In the genomic region with DNA sequence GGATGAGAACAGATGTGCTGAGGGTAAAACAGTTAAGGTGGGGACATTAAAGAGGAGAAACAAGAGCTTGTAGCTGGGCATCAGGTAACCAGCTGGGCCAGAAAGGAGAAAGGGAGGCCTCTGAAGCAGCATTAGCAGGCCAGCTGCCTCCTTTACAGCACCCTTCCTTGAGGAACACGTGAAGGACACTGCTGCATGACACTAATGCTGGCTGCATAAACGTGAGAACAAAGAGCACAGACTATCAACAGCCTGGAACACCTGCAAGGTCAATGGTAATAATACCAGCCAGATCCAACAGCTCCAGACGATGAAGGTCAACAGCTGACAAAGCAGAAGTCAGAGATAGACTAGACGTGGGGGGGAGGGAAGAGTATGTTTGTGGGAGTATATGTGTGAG, we compare ENCODE assay signal across 30 mouse cellular contexts. TPM values are rescaled to one million over a fixed set of nuclear protein-coding genes. Genes with fewer than 3 reads are reported as not detected.
DNase-seq lines count a peak whose midpoint lies in the region; ATAC-seq and TF ChIP-seq lines count a peak whose summit lies in the region.
"Had no signal": no experiment of that assay in that cellular context is flagged by ENCODE, and none has a peak within 500 bp of the region (broad histone marks: within the 10 kb centered on the region; RNA-seq: fewer than 3 reads in every experiment).

No protein-coding gene starts in this region.

- no peaks in the 10 kb centered on the region for H3K27me3 ChIP-seq in midbrain, embryonic 11.5 days (ENCODE audit: control insufficient read depth, insufficient read depth, low read length)
- no peaks in the 10 kb centered on the region for H3K27me3 ChIP-seq in midbrain, embryonic 15.5 days (replicated peaks)
- no peaks in the 10 kb centered on the region for H3K27me3 ChIP-seq in stomach, embryonic 16.5 days (ENCODE audit: control insufficient read depth, insufficient read depth, low read length)
- H3K27me3 ChIP-seq in heart, embryonic 12.5 days (replicated peaks), result no peaks in the 10 kb centered on the region
- H3K27me3 ChIP-seq: embryonic facial prominence, embryonic 12.5 days; limb, embryonic 12.5 days; lung, embryonic 15.5 days; neural tube, embryonic 13.5 days had no signal

- H3K36me3 ChIP-seq in midbrain, embryonic 11.5 days (ENCODE audit: control insufficient read depth, insufficient read depth, low read length), result no peaks in the 10 kb centered on the region
- no peaks in the 10 kb centered on the region for H3K36me3 ChIP-seq in midbrain, embryonic 15.5 days (replicated peaks)
- H3K36me3 ChIP-seq in stomach, embryonic 16.5 days (ENCODE audit: control insufficient read depth, insufficient read depth, low read length), result no peaks in the 10 kb centered on the region
- H3K36me3 ChIP-seq in heart, embryonic 12.5 days, result no peaks in the 10 kb centered on the region
- H3K36me3 ChIP-seq: embryonic facial prominence, embryonic 12.5 days; limb, embryonic 12.5 days; lung, embryonic 15.5 days; neural tube, embryonic 13.5 days had no signal

- ATAC-seq in midbrain, embryonic 11.5 days (ENCODE audit: low FRiP score), result no peak
- no peak for ATAC-seq in midbrain, embryonic 15.5 days (replicated peaks)
- ATAC-seq in stomach, embryonic 16.5 days (ENCODE audit: insufficient read depth, low FRiP score), result peak; percentile 58; the same call in 1 of the 2 replicates
- ATAC-seq in heart, embryonic 12.5 days (ENCODE audit: insufficient number of reproducible peaks, low FRiP score), result no peak
- ATAC-seq: midbrain, embryonic 16.5 days had no signal

- no peak overlapping the region for H3K4me2 ChIP-seq in midbrain, embryonic 11.5 days
- H3K4me2 ChIP-seq in midbrain, embryonic 15.5 days, result no peak overlapping the region
- no peak overlapping the region for H3K4me2 ChIP-seq in stomach, embryonic 16.5 days (ENCODE audit: low read depth, low read length)
- H3K4me2 ChIP-seq in heart, embryonic 12.5 days, result no peak overlapping the region
- H3K4me2 ChIP-seq: embryonic facial prominence, embryonic 12.5 days; limb, embryonic 12.5 days; lung, embryonic 15.5 days; neural tube, embryonic 13.5 days had no signal

- H3K4me3 ChIP-seq in midbrain, embryonic 11.5 days (ENCODE audit: low read depth, low read length), result no peak overlapping the region
- no peak overlapping the region for H3K4me3 ChIP-seq in midbrain, embryonic 15.5 days
- H3K4me3 ChIP-seq in bone marrow, adult 2 months (replicated peaks; ENCODE audit: control insufficient read depth, low read depth, low read length), result no peak overlapping the region
- no peak overlapping the region for H3K4me3 ChIP-seq in stomach, embryonic 16.5 days (replicated peaks; ENCODE audit: low read length)
- no peak overlapping the region for H3K4me3 ChIP-seq in heart, embryonic 12.5 days
- H3K4me3 ChIP-seq: embryonic facial prominence, embryonic 12.5 days; limb, embryonic 12.5 days; lung, embryonic 15.5 days; myocyte; neural tube, embryonic 13.5 days had no signal

- no peak overlapping the region for H3K27ac ChIP-seq in midbrain, embryonic 11.5 days (ENCODE audit: low read depth, low read length)
- no peak overlapping the region for H3K27ac ChIP-seq in midbrain, embryonic 15.5 days
- H3K27ac ChIP-seq in bone marrow, adult 2 months (ENCODE audit: control insufficient read depth, insufficient read depth, low read depth, low read length, poor library complexity), result 0 out of 2 replicates have a peak overlapping the region, but pooled peaks have one; percentile 10
- no peak overlapping the region for H3K27ac ChIP-seq in stomach, embryonic 16.5 days (ENCODE audit: low read length)
- no peak overlapping the region for H3K27ac ChIP-seq in heart, embryonic 12.5 days (ENCODE audit: poor library complexity, severe bottlenecking)
- H3K27ac ChIP-seq: embryonic facial prominence, embryonic 12.5 days; limb, embryonic 12.5 days; liver, embryonic 14.5 days; lung, embryonic 15.5 days; neural tube, embryonic 13.5 days had no signal

- H3K9ac ChIP-seq in midbrain, embryonic 11.5 days (ENCODE audit: low read length), result no peak overlapping the region
- H3K9ac ChIP-seq in midbrain, embryonic 15.5 days, result no peak overlapping the region
- no peak overlapping the region for H3K9ac ChIP-seq in stomach, embryonic 16.5 days (ENCODE audit: low read length)
- no peak overlapping the region for H3K9ac ChIP-seq in heart, embryonic 12.5 days
- H3K9ac ChIP-seq: embryonic facial prominence, embryonic 12.5 days; limb, embryonic 12.5 days; liver, embryonic 14.5 days; lung, embryonic 15.5 days; neural tube, embryonic 13.5 days had no signal

- 60% methylated on average over 4 of the region's 4 CpGs for WGBS in midbrain, embryonic 11.5 days
- 60% methylated on average over 4 of the region's 4 CpGs for WGBS in midbrain, embryonic 15.5 days
- 47% methylated on average over 4 of the region's 4 CpGs for WGBS in bone marrow, adult 2 months
- WGBS in stomach, embryonic 16.5 days, result 43% methylated on average over 4 of the region's 4 CpGs
- WGBS in heart, embryonic 12.5 days, result 39% methylated on average over 4 of the region's 4 CpGs

- H3K9me3 ChIP-seq in midbrain, embryonic 11.5 days (ENCODE audit: control insufficient read depth, low read length), result no peaks in the 10 kb centered on the region
- H3K9me3 ChIP-seq in midbrain, embryonic 15.5 days, result no peaks in the 10 kb centered on the region
- no peaks in the 10 kb centered on the region for H3K9me3 ChIP-seq in stomach, embryonic 16.5 days (replicated peaks; ENCODE audit: control insufficient read depth, low read length)
- H3K9me3 ChIP-seq in heart, embryonic 12.5 days (replicated peaks), result no peaks in the 10 kb centered on the region
- H3K9me3 ChIP-seq: embryonic facial prominence, embryonic 12.5 days; limb, embryonic 12.5 days; lung, embryonic 15.5 days; neural tube, embryonic 13.5 days had no signal

- no peaks in the 10 kb centered on the region for H3K4me1 ChIP-seq in midbrain, embryonic 11.5 days (ENCODE audit: control insufficient read depth, insufficient read depth, low read length)
- H3K4me1 ChIP-seq in midbrain, embryonic 15.5 days, result 0 out of 2 replicates have a peak, but pooled peaks cover 4% of the 10 kb centered on the region
- peaks cover 4% of the 10 kb centered on the region; the same call in 1 of the 2 replicates for H3K4me1 ChIP-seq in bone marrow, adult 2 months (ENCODE audit: control insufficient read depth, insufficient read depth, low read length)
- peaks cover 14% of the 10 kb centered on the region for H3K4me1 ChIP-seq in stomach, embryonic 16.5 days (ENCODE audit: control insufficient read depth, insufficient read depth, low read length)
- H3K4me1 ChIP-seq in heart, embryonic 12.5 days (replicated peaks), result peaks cover 4% of the 10 kb centered on the region; the same call in 1 of the 2 replicates
- H3K4me1 ChIP-seq: embryonic facial prominence, embryonic 12.5 days had no signal

- TF ChIP-seq CTCF in bone marrow, adult 2 months (IDR thresholded peaks at IDR 0.05; ENCODE audit: control insufficient read depth, insufficient read depth, low read length), result no peak

- peak; percentile 20 for DNase-seq in adrenal gland, postnatal 14 days
- no peak for DNase-seq in adrenal gland, postnatal 4 days (ENCODE audit: low spot score in 2 of 2)
- DNase-seq in midbrain, embryonic 11.5 days (ENCODE audit: low spot score, missing footprints), result peak; percentile 80
- DNase-seq in spleen, adult 18-20 months, result no peak
- DNase-seq: cerebellum, adult 2 months; cerebellum, postnatal 25 days; gastrocnemius, postnatal 36 days; heart, postnatal 10 days; kidney, adult 2 months; kidney, postnatal 10 days; lung, postnatal 36 days; right cerebral cortex, postnatal 14 days had no signal

- TF ChIP-seq POLR2A in bone marrow, adult 2 months (IDR thresholded peaks at IDR 0.05; ENCODE audit: borderline replicate concordance, control insufficient read depth, low read depth, low read length), result no peak

RNA-seq across cellular contexts. Expression of a gene that starts 22.1 kb away (rescaled TPM):
- total RNA-seq in adrenal gland, postnatal 14 days (2021), result 5.6 and 8.0 TPM in 2 replicates
- total RNA-seq in adrenal gland, postnatal 4 days (2021), result 1 to 10 TPM; 7.5 to 8.3 TPM
- polyA plus RNA-seq in midbrain, embryonic 11.5 days (2014; fragmentation: Nextera tagmentation; extraction: Ambion mirVana), result 1.6 and 1.9 TPM in 2 replicates
- polyA plus RNA-seq in midbrain, embryonic 15.5 days (2015; fragmentation: Nextera tagmentation; extraction: Ambion mirVana), result 16.0 and 16.5 TPM in 2 replicates
- 13.0 and 30.5 TPM in 2 replicates for polyA plus RNA-seq in bone marrow, adult 2 months (2011; ENCODE audit: insufficient read depth, insufficient read length, low replicate concordance, missing spikeins)
- 12.5 and 13.2 TPM in 2 replicates for polyA plus RNA-seq in stomach, embryonic 16.5 days (2015; fragmentation: Nextera tagmentation; extraction: Ambion mirVana)
- polyA plus RNA-seq in heart, embryonic 12.5 days (2016; fragmentation: Nextera tagmentation; extraction: Ambion mirVana), result 5.2 and 6.9 TPM in 2 replicates

RNA-seq across cellular contexts. Expression of a gene that starts 41.3 kb away (rescaled TPM):
- total RNA-seq in adrenal gland, postnatal 14 days (2021), result 36.5 and 95.6 TPM in 2 replicates
- total RNA-seq in adrenal gland, postnatal 4 days (2021), result 10 to 100 TPM; 53.5 to 73.3 TPM
- polyA plus RNA-seq in midbrain, embryonic 11.5 days (2014; fragmentation: Nextera tagmentation; extraction: Ambion mirVana), result 31.5 and 34.9 TPM in 2 replicates
- polyA plus RNA-seq in midbrain, embryonic 15.5 days (2015; fragmentation: Nextera tagmentation; extraction: Ambion mirVana), result 12.0 and 13.4 TPM in 2 replicates
- polyA plus RNA-seq in bone marrow, adult 2 months (2011; ENCODE audit: insufficient read depth, insufficient read length, low replicate concordance, missing spikeins), result 3.2 and 33.5 TPM in 2 replicates
- polyA plus RNA-seq in stomach, embryonic 16.5 days (2015; fragmentation: Nextera tagmentation; extraction: Ambion mirVana), result 2,412 and 2,864 TPM in 2 replicates
- 1,019 and 1,096 TPM in 2 replicates for polyA plus RNA-seq in heart, embryonic 12.5 days (2016; fragmentation: Nextera tagmentation; extraction: Ambion mirVana)
- total RNA-seq: megakaryocyte-erythroid progenitor cell, adult 5-6 weeks had no signal

RNA-seq across cellular contexts. Expression of a gene that starts 48.3 kb away (rescaled TPM):
- total RNA-seq in adrenal gland, postnatal 14 days (2021), result 0.11 TPM in 1 of 2 replicates, not detected in the other
- total RNA-seq in adrenal gland, postnatal 4 days (2021), result under 1 TPM in 1 of 2 experiments, not detected in 1; 0.20 TPM
- not detected in 2 replicates for polyA plus RNA-seq in midbrain, embryonic 11.5 days (2014; fragmentation: Nextera tagmentation; extraction: Ambion mirVana)
- polyA plus RNA-seq in midbrain, embryonic 15.5 days (2015; fragmentation: Nextera tagmentation; extraction: Ambion mirVana), result 0.12 TPM in 1 of 2 replicates, not detected in the other
- 4.9 and 18.6 TPM in 2 replicates for polyA plus RNA-seq in bone marrow, adult 2 months (2011; ENCODE audit: insufficient read depth, insufficient read length, low replicate concordance, missing spikeins)
- polyA plus RNA-seq in stomach, embryonic 16.5 days (2015; fragmentation: Nextera tagmentation; extraction: Ambion mirVana), result 11.2 and 16.2 TPM in 2 replicates
- polyA plus RNA-seq in heart, embryonic 12.5 days (2016; fragmentation: Nextera tagmentation; extraction: Ambion mirVana), result not detected in 2 replicates
- total RNA-seq: adrenal gland, adult 18-20 months; gastrocnemius, postnatal 36 days; heart, adult 8-10 months; heart, postnatal 10 days; layer of hippocampus, adult 18-20 months; layer of hippocampus, postnatal 14 days; megakaryocyte-erythroid progenitor cell, adult 5-6 weeks had no signal
- polyA plus RNA-seq: forebrain, embryonic 11.5 days; hindbrain, embryonic 11.5 days; kidney, adult 2 months; midbrain, embryonic 16.5 days; neural tube, embryonic 13.5 days had no signal

Comparison
In these comparisons a context has a peak if more than half of its experiments do, and no peak if none do; other contexts are left out.
1. DNase-seq: peak in adrenal gland, postnatal 14 days (single experiment) and midbrain, embryonic 11.5 days (single experiment); none in adrenal gland, postnatal 4 days (0 of 2) and spleen, adult 18-20 months (0 of 2).
2. RNA of a gene that starts 41.3 kb away (polyA plus RNA-seq): 2,412 to 2,864 TPM in stomach, embryonic 16.5 days and 1,019 to 1,096 TPM in heart, embryonic 12.5 days; 3.2 to 33.5 TPM in bone marrow, adult 2 months, 31.5 to 34.9 TPM in midbrain, embryonic 11.5 days and 12.0 to 13.4 TPM in midbrain, embryonic 15.5 days; every median in the first group is over 10 times any median in the second.